Mouse (Mus musculus): ENCODE results near the gene Nup107. TPM values are rescaled to one million over a fixed set of nuclear protein-coding genes. Genes with fewer than 3 reads are reported as not detected.
"Not testable (repeated sequence)": the region's sequence is repeated elsewhere in the genome, so short reads cannot be mapped to it uniquely, and the experiment has no call there.

Gene Nup107
- polyA plus RNA-seq, 1 experiment from 2014 or later = 87.5 TPM

DNA sequence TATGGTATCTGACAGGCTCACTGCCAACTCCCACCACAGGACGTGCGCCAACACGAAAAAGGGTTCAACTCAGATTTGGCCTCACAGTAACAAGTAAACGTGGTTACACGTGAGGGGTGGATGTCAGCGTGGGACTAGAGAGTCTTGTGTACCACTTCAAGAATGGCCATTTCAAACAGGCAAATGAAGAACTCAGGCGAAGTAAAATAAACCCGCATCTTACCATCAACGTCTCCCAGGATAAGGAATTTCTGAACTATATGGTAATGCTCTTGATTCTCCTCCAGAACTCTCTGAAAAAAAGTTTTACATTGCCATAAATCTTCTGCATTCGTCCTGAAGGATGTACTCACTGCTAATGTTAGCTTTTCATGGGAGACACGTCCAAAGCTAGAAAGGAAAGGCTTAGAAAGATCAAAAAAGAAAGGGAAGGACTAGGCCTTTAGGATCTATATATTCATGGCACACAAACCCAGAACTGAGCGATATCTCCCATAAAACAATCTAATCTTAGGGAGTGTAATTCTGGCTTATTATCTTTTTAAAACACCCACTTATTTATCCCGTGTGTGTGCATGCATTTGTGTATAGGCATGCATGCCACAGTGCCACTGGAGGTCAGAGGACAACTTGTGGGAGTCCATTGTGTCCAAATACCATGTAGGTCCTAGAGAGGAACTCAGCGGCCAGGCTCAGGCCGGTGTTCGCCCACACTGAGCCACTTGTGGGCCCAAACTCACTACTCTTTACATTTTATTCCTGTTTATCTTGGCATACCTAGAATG, 26.2 kb downstream of the Nup107 start:
- H3K9me3 ChIP-seq = no peaks in the 10 kb centered on the region
- H3K4me3 ChIP-seq (replicated peaks) = no peak overlapping the region
- H3K4me1 ChIP-seq = no peaks in the 10 kb centered on the region

DNA sequence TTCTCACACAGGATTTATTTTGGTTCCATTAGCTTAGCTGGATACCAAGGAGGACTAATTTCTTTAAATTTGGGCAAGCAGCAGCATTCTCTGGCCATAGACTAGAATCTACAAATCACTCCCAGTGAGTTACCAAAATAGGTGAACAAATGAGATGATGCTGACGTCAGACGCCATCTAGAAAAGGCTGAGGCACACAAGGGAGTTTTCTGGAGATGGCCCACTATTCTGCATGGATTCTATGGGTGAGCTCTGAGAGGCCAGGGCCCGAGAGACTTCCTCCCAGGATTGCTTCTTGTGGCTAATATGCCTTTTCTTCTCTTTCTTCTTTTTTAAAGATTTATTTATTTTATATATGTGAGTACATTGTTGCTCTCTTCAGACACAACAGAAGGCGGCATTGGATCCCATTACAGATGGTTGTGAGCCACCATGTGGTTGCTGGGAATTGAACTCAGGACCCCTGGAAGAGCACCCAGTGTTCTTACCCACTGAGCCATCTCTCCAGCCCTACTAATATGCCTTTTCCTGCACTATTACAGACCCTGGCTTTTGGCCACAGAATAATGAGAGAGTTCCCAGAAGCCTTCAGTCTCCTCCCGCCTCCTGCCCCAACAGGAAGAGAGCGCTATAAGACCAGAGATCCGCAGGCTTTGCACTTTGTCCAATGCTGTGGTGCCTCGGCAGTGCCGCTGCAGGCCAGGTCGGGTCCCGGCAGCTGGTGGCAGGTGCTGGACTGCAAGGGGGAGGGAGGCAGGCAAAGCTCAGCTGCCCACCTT, 27.2 kb downstream of the Nup107 start:
- no peaks in the 10 kb centered on the region for H3K27me3 ChIP-seq
- H3K27ac ChIP-seq = no peak overlapping the region
- H3K9ac ChIP-seq = no peak overlapping the region
- H3K4me2 ChIP-seq = no peak overlapping the region
- no peaks in the 10 kb centered on the region for H3K9me3 ChIP-seq
- WGBS = 94% methylated on average over 11 of the region's 11 CpGs
- peaks cover 85% of the 10 kb centered on the region for H3K36me3 ChIP-seq (replicated peaks)
- ATAC-seq (ENCODE audit: low FRiP score) = no peak
- no peak overlapping the region for H3K4me3 ChIP-seq (replicated peaks)
- no peaks in the 10 kb centered on the region for H3K4me1 ChIP-seq

More for the DNA sequence above, 26.2 kb downstream of the Nup107 start:
- no peaks in the 10 kb centered on the region for H3K27me3 ChIP-seq
- peaks cover 85% of the 10 kb centered on the region for H3K36me3 ChIP-seq (replicated peaks)
- no peak for ATAC-seq (ENCODE audit: low FRiP score)
- WGBS = 94% methylated on average over 16 of the region's 16 CpGs
- no peak overlapping the region for H3K4me2 ChIP-seq
- H3K9ac ChIP-seq = no peak overlapping the region
- H3K27ac ChIP-seq = no peak overlapping the region

GRCm38 (mm10) chr10:117764598-117764997, 27.9 kb downstream of the Nup107 start:
- Histone ChIP-seq H3K4me1 (no peaks in the 10 kb centered on the region), H3K27ac (no peak overlapping the region), H3K36me3 (replicated peaks) (peaks cover 85% of the 10 kb centered on the region), H3K4me3 (replicated peaks) (no peak overlapping the region), H3K9ac (no peak overlapping the region), H3K9me3 (no peaks in the 10 kb centered on the region), H3K4me2 (no peak overlapping the region), H3K27me3 (no peaks in the 10 kb centered on the region)
- ATAC-seq (ENCODE audit: low FRiP score) = no peak
- 96% methylated on average over 6 of the region's 6 CpGs for WGBS

- no peak for ATAC-seq (ENCODE audit: low FRiP score)
- no peaks in the 10 kb centered on the region for H3K4me1 ChIP-seq
- H3K36me3 ChIP-seq (replicated peaks) = peaks cover 90% of the 10 kb centered on the region
- H3K27me3 ChIP-seq = no peaks in the 10 kb centered on the region
- H3K4me2 ChIP-seq = no peak overlapping the region
- no peak overlapping the region for H3K4me3 ChIP-seq (replicated peaks)
- WGBS = 97% methylated on average over 16 of the region's 16 CpGs
- no peaks in the 10 kb centered on the region for H3K9me3 ChIP-seq
- H3K9ac ChIP-seq = no peak overlapping the region
- no peak overlapping the region for H3K27ac ChIP-seq
Observed at GRCm38 (mm10) chr10:117763588-117764190, 28.8 kb downstream of the Nup107 start.

DNA sequence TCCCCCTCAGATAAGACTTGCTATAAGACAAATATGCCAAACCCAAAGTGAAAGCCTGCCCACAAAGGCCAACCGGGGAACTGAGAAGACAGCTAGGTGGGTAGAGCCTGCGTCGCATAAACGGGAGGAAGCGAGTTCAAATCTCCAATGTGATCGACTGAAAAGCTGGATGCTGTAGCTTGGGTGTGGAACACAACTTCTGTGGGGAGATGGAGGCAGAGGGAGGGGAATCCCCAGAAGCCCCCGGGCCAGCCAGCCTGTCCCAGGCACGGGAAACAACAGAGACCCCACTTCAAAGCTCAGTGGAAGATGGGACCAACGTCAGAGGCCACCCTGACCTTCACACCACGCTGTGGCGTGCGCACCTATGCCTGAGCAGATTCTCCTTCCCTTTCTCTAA, 29.5 kb downstream of the Nup107 start:
- Histone ChIP-seq H3K36me3 (replicated peaks) (peaks cover 90% of the 10 kb centered on the region), H3K27me3 (no peaks in the 10 kb centered on the region), H3K9ac (no peak overlapping the region), H3K4me2 (no peak overlapping the region), H3K4me1 (no peaks in the 10 kb centered on the region), H3K4me3 (replicated peaks) (no peak overlapping the region), H3K9me3 (no peaks in the 10 kb centered on the region), H3K27ac (no peak overlapping the region)
- no peak for ATAC-seq (ENCODE audit: low FRiP score)
- 95% methylated on average over 12 of the region's 12 CpGs for WGBS

- WGBS = 93% methylated on average over 2 of the region's 2 CpGs
- Histone ChIP-seq H3K9me3 (no peaks in the 10 kb centered on the region), H3K4me2 (no peak overlapping the region), H3K4me1 (no peaks in the 10 kb centered on the region), H3K9ac (no peak overlapping the region), H3K27ac (no peak overlapping the region), H3K27me3 (no peaks in the 10 kb centered on the region), H3K4me3 (replicated peaks) (no peak overlapping the region), H3K36me3 (replicated peaks) (peaks cover 92% of the 10 kb centered on the region)
- ATAC-seq (ENCODE audit: low FRiP score) = no peak
Observed at GRCm38 (mm10) chr10:117762281-117762830, 30.1 kb downstream of the Nup107 start.

DNA sequence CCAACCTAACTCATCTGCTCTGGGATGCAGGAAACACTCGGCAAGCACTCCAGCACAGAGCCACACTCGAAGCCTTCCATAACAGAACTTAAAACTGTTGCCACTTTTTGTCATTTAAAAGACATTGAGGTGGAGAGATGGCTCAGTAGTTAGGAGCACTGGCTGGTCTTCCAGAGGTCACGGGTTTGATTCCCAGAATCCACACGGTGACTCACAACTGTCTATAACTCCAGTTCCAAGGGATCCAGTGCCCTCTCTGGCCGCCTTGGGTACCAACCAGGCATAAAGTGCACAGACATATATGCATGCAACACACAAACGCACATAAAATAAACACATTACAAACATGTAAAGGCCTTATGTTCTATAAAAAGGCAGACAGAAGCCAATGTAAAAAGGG, 31.0 kb downstream of the Nup107 start:
- no peaks in the 10 kb centered on the region for H3K27me3 ChIP-seq

GRCm38 (mm10) chr10:117760831-117761335, 31.6 kb downstream of the Nup107 start:
- WGBS = 94% methylated on average over 9 of the region's 9 CpGs
- no peak for ATAC-seq (ENCODE audit: low FRiP score)
- H3K36me3 ChIP-seq (replicated peaks) = peaks cover 95% of the 10 kb centered on the region
- H3K27ac ChIP-seq = no peak overlapping the region
- no peak overlapping the region for H3K9ac ChIP-seq
- H3K4me1 ChIP-seq = no peaks in the 10 kb centered on the region
- H3K9me3 ChIP-seq = no peaks in the 10 kb centered on the region
- H3K4me2 ChIP-seq = no peak overlapping the region
- no peak overlapping the region for H3K4me3 ChIP-seq (replicated peaks)
- no peaks in the 10 kb centered on the region for H3K27me3 ChIP-seq

More for the DNA sequence above, 31.0 kb downstream of the Nup107 start:
- no peak overlapping the region for H3K27ac ChIP-seq
- no peaks in the 10 kb centered on the region for H3K4me1 ChIP-seq
- 91% methylated on average over 6 of the region's 6 CpGs for WGBS
- no peak for ATAC-seq (ENCODE audit: low FRiP score)
- H3K9me3 ChIP-seq = no peaks in the 10 kb centered on the region
- no peak overlapping the region for H3K4me3 ChIP-seq (replicated peaks)
- H3K36me3 ChIP-seq (replicated peaks) = peaks cover 95% of the 10 kb centered on the region
- H3K9ac ChIP-seq = no peak overlapping the region
- H3K4me2 ChIP-seq = no peak overlapping the region

- WGBS = 94% methylated on average over 10 of the region's 10 CpGs
- H3K27ac ChIP-seq = no peak overlapping the region
- ATAC-seq (ENCODE audit: low FRiP score) = no peak
- no peaks in the 10 kb centered on the region for H3K9me3 ChIP-seq
- H3K4me1 ChIP-seq = no peaks in the 10 kb centered on the region
- peaks cover 95% of the 10 kb centered on the region for H3K36me3 ChIP-seq (replicated peaks)
- H3K9ac ChIP-seq = no peak overlapping the region
- no peaks in the 10 kb centered on the region for H3K27me3 ChIP-seq
- no peak overlapping the region for H3K4me3 ChIP-seq (replicated peaks)
- H3K4me2 ChIP-seq = no peak overlapping the region
Observed at GRCm38 (mm10) chr10:117759844-117760630, 32.5 kb downstream of the Nup107 start.

- Histone ChIP-seq H3K4me3 (replicated peaks) (no peak overlapping the region), H3K4me1 (no peaks in the 10 kb centered on the region), H3K27me3 (no peaks in the 10 kb centered on the region), H3K9me3 (no peaks in the 10 kb centered on the region), H3K27ac (no peak overlapping the region), H3K36me3 (replicated peaks) (peaks cover 95% of the 10 kb centered on the region), H3K9ac (no peak overlapping the region), H3K4me2 (no peak overlapping the region)
- 91% methylated on average over 18 of the region's 18 CpGs for WGBS
- no peak for ATAC-seq (ENCODE audit: low FRiP score)
Observed at GRCm38 (mm10) chr10:117758749-117759727, 33.5 kb downstream of the Nup107 start.

DNA sequence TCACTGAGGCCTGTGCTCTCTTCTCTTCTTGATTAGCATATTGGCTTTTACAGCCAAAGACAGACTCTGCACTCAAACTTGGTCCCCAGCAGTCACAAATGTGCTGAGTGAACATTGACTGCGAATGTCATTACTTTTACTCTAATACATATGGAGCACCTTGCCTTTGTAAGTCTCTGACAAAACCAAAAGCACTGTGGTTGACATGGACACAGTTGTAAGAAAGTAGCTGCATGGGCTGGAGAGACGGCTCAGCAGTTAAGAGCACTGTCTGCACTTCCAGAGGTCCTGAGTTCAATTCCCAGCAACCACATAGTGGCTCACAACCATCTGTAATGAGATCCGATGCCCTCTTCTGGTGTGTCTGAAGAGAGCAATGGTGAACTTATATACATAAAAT, 34.2 kb downstream of the Nup107 start:
- H3K36me3 ChIP-seq (replicated peaks) = peaks cover 91% of the 10 kb centered on the region
- not testable (repeated sequence) for H3K9me3 ChIP-seq; H3K27ac ChIP-seq; H3K4me1 ChIP-seq; H3K4me2 ChIP-seq; H3K9ac ChIP-seq; H3K4me3 ChIP-seq (replicated peaks); H3K27me3 ChIP-seq; ATAC-seq (ENCODE audit: low FRiP score)
- 94% methylated on average over 3 of the region's 3 CpGs for WGBS

Data from forebrain, embryonic 12.5 days (tissue).